Mouse (Mus musculus) intestine, embryonic 14.5 days (tissue): ENCODE results near the gene Abhd14a. TPM values are rescaled to one million over a fixed set of nuclear protein-coding genes. Genes with fewer than 3 reads are reported as not detected.
A peak's percentile ranks its signal among the peaks of the same experiment; 100 is the strongest.
"Not testable (repeated sequence)": the region's sequence is repeated elsewhere in the genome, so short reads cannot be mapped to it uniquely, and the experiment has no call there.

Experiments
- ATAC-seq: fragments of 200-750 bp; cut with Nextera tagmentation; replicated peaks from 2 replicates; pipeline ENCODE4 v1.8.0; 2017; ENCODE audit warnings: low read depth, moderate number of reproducible peaks, moderate TSS enrichment, moderate library complexity; ENCODE audit not compliant: low FRiP score, low TSS enrichment
- DNase-seq: peaks from one replicate; pipeline ENCODE4 v3.0.0-alpha.2; 2018; ENCODE audit warnings: low spot score
- H3K27ac ChIP-seq: fragments of 300-500 bp; sonication (generic); 2 replicates; pipeline ENCODE4 v1.5.1; 2014; ENCODE audit warnings: low read depth, mild to moderate bottlenecking, control low read depth
- H3K27me3 ChIP-seq: fragments of 300-500 bp; sonication (generic); replicated peaks from 2 replicates; pipeline ENCODE4 v1.6.1; 2014; ENCODE audit warnings: low read length, control low read depth; ENCODE audit not compliant: control insufficient read depth, insufficient read depth
- H3K36me3 ChIP-seq: fragments of 300-500 bp; sonication (generic); 2 replicates; pipeline ENCODE4 v1.6.1; 2014; ENCODE audit warnings: low read length, control low read depth; ENCODE audit not compliant: control insufficient read depth, insufficient read depth
- H3K4me1 ChIP-seq: fragments of 300-500 bp; sonication (generic); replicated peaks from 2 replicates; pipeline ENCODE4 v1.6.1; 2014; ENCODE audit warnings: low read length, control low read depth, mixed read lengths; ENCODE audit not compliant: control insufficient read depth, insufficient read depth
- H3K4me2 ChIP-seq: fragments of 300-500 bp; sonication (generic); 2 replicates; pipeline ENCODE4 v1.6.1; 2014; ENCODE audit warnings: low read length
- H3K4me3 ChIP-seq: fragments of 300-500 bp; sonication (generic); 2 replicates; pipeline ENCODE4 v1.5.1; 2014; ENCODE audit warnings: low read depth, low read length, control low read depth, mixed read lengths
- H3K9ac ChIP-seq: fragments of 300-500 bp; sonication (generic); 2 replicates; pipeline ENCODE4 v1.6.1; 2014; ENCODE audit warnings: mild to moderate bottlenecking, low read length
- H3K9me3 ChIP-seq: fragments of 300-500 bp; sonication (generic); 2 replicates; pipeline ENCODE4 v1.6.1; 2016; ENCODE audit warnings: low read length, control low read depth; ENCODE audit not compliant: control insufficient read depth
- WGBS: fragments of 180-500 bp; shearing (Covaris S2); extraction: QIAGEN DNeasy Blood & Tissue Kit; methylation state at CpG from one replicate; pipeline ENCODE4 v1.1.7; 2014; 5-methylcytosine and 5-hydroxymethylcytosine counted together
- polyA plus RNA-seq: library from polyadenylated mRNA; unstranded; fragments of >200 nt; fragmentation: Nextera tagmentation; extraction: Ambion mirVana; gene quantifications from 2 replicates; pipeline ENCODE4 v1.2.1, GENCODE M21; 2014

Abhd14a gene
- 55.9 and 58.2 TPM in 2 replicates for polyA plus RNA-seq

GRCm38 (mm10) chr9:106447348-106447747, at the start of gene Abhd14a, which contains the start of gene Abhd14b:
TSS of gene Abhd14a (minus strand) at chr9:106447678.
TSS of gene Abhd14b (plus strand) at chr9:106447459.
- ATAC-seq = peak; percentile 86
- Histone ChIP-seq H3K27me3 (no peaks in the 10 kb centered on the region), H3K36me3 (no peaks in the 10 kb centered on the region), H3K9me3 (no peaks in the 10 kb centered on the region), H3K4me2 (peak within 1 kb of the TSS; percentile 85), H3K27ac (peak within 1 kb of the TSS; percentile 44), H3K9ac (peak within 1 kb of the TSS; percentile 61), H3K4me1 (peaks cover 53% of the 10 kb centered on the region), H3K4me3 (peak within 1 kb of the TSS; percentile 58)
- under 1% methylated on average over 24 of the region's 24 CpGs for WGBS
- peak; percentile 92 for DNase-seq

GRCm38 (mm10) chr9:106487602-106488001, 40.1 kb upstream of the Abhd14a start:
- not testable (repeated sequence) for DNase-seq, ATAC-seq, H3K9me3 ChIP-seq, H3K27me3 ChIP-seq, H3K4me3 ChIP-seq, H3K4me2 ChIP-seq, H3K27ac ChIP-seq, H3K4me1 ChIP-seq, H3K9ac ChIP-seq
- WGBS = 80% methylated on average over 6 of the region's 6 CpGs
- peaks cover 34% of the 10 kb centered on the region for H3K36me3 ChIP-seq

GRCm38 (mm10) chr9:106485076-106485475, 37.6 kb upstream of the Abhd14a start:
- no peak overlapping the region for H3K27ac ChIP-seq
- H3K36me3 ChIP-seq = peaks cover 47% of the 10 kb centered on the region
- WGBS = 85% methylated on average over 10 of the region's 10 CpGs
- no peak overlapping the region for H3K4me3 ChIP-seq
- no peaks in the 10 kb centered on the region for H3K27me3 ChIP-seq
- H3K4me2 ChIP-seq = no peak overlapping the region
- H3K4me1 ChIP-seq = no peaks in the 10 kb centered on the region
- H3K9ac ChIP-seq = no peak overlapping the region
- DNase-seq (no peak), ATAC-seq (no peak)
- no peaks in the 10 kb centered on the region for H3K9me3 ChIP-seq

GRCm38 (mm10) chr9:106483606-106484005, 36.1 kb upstream of the Abhd14a start:
- Histone ChIP-seq H3K9me3 (no peaks in the 10 kb centered on the region), H3K4me3 (no peak overlapping the region), H3K4me2 (no peak overlapping the region), H3K36me3 (peaks cover 52% of the 10 kb centered on the region), H3K9ac (no peak overlapping the region), H3K27ac (no peak overlapping the region), H3K4me1 (0 out of 2 replicates have a peak, but pooled peaks cover under 1% of the 10 kb centered on the region), H3K27me3 (no peaks in the 10 kb centered on the region)
- ATAC-seq (no peak), DNase-seq (no peak)
- WGBS = 92% methylated on average over 17 of the region's 17 CpGs

- DNase-seq (no peak), ATAC-seq (no peak)
- H3K27ac ChIP-seq = no peak overlapping the region
- 96% methylated on average over 10 of the region's 10 CpGs for WGBS
- no peaks in the 10 kb centered on the region for H3K27me3 ChIP-seq
- H3K36me3 ChIP-seq = peaks cover 52% of the 10 kb centered on the region
- H3K4me2 ChIP-seq = no peak overlapping the region
- no peaks in the 10 kb centered on the region for H3K9me3 ChIP-seq
- H3K4me1 ChIP-seq = peaks cover 5% of the 10 kb centered on the region
- no peak overlapping the region for H3K9ac ChIP-seq
- no peak overlapping the region for H3K4me3 ChIP-seq
Measured at GRCm38 (mm10) chr9:106483136-106483535, 35.7 kb upstream of the Abhd14a start.

- H3K36me3 ChIP-seq = peaks cover 52% of the 10 kb centered on the region
- H3K27me3 ChIP-seq = no peaks in the 10 kb centered on the region
- no peak overlapping the region for H3K9ac ChIP-seq
- no peak overlapping the region for H3K4me2 ChIP-seq
- no peak for ATAC-seq
- DNase-seq = no peak
- WGBS = 89% methylated on average over 17 of the region's 17 CpGs
- peaks cover 10% of the 10 kb centered on the region for H3K4me1 ChIP-seq
- H3K9me3 ChIP-seq = no peaks in the 10 kb centered on the region
- H3K4me3 ChIP-seq = no peak overlapping the region
- no peak overlapping the region for H3K27ac ChIP-seq
Measured at GRCm38 (mm10) chr9:106482578-106483115, 35.2 kb upstream of the Abhd14a start.

GRCm38 (mm10) chr9:106481676-106482075, 34.2 kb upstream of the Abhd14a start:
- WGBS = 93% methylated on average over 13 of the region's 13 CpGs
- H3K27me3 ChIP-seq = no peaks in the 10 kb centered on the region
- peaks cover 10% of the 10 kb centered on the region for H3K4me1 ChIP-seq
- no peak for ATAC-seq
- peaks cover 52% of the 10 kb centered on the region for H3K36me3 ChIP-seq
- no peak overlapping the region for H3K4me3 ChIP-seq
- no peak overlapping the region for H3K9ac ChIP-seq
- H3K27ac ChIP-seq = no peak overlapping the region
- no peak overlapping the region for H3K4me2 ChIP-seq
- no peaks in the 10 kb centered on the region for H3K9me3 ChIP-seq
- DNase-seq = no peak

GRCm38 (mm10) chr9:106481075-106481474, 33.6 kb upstream of the Abhd14a start:
- Histone ChIP-seq H3K4me2 (no peak overlapping the region), H3K27me3 (no peaks in the 10 kb centered on the region), H3K4me3 (no peak overlapping the region), H3K4me1 (peaks cover 15% of the 10 kb centered on the region), H3K9ac (no peak overlapping the region), H3K36me3 (peaks cover 52% of the 10 kb centered on the region), H3K27ac (no peak overlapping the region), H3K9me3 (no peaks in the 10 kb centered on the region)
- no peak for ATAC-seq
- WGBS = 96% methylated on average over 15 of the region's 15 CpGs
- no peak for DNase-seq

- WGBS = 94% methylated on average over 7 of the region's 7 CpGs
- Histone ChIP-seq H3K9ac (no peak overlapping the region), H3K4me2 (no peak overlapping the region), H3K27ac (no peak overlapping the region), H3K9me3 (no peaks in the 10 kb centered on the region), H3K4me3 (no peak overlapping the region), H3K4me1 (peaks cover 15% of the 10 kb centered on the region), H3K36me3 (peaks cover 46% of the 10 kb centered on the region), H3K27me3 (no peaks in the 10 kb centered on the region)
- DNase-seq = no peak
- no peak for ATAC-seq
Measured at GRCm38 (mm10) chr9:106480541-106480940, 33.1 kb upstream of the Abhd14a start.
